Mouse (Mus musculus) midbrain, postnatal 0 days (tissue): ENCODE measurements around the gene Abraxas2. TPM values are rescaled to one million over a fixed set of nuclear protein-coding genes. Genes with fewer than 3 reads are reported as not detected.
A peak's percentile ranks its signal among the peaks of the same experiment; 100 is the strongest.

Experiments used
- ATAC-seq: fragments of 200-750 bp; cut with Nextera tagmentation; 2 replicates; pipeline ENCODE4 v1.8.0; 2017; ENCODE audit warnings: moderate number of reproducible peaks, mild to moderate bottlenecking, moderate TSS enrichment, moderate library complexity; ENCODE audit not compliant: low FRiP score
- DNase-seq: peaks from one replicate; pipeline ENCODE4 v3.0.0-alpha.2; 2015; ENCODE audit warnings: low spot score
- H3K27ac ChIP-seq: fragments of 300-500 bp; sonication (generic); 2 replicates; pipeline ENCODE4 v1.5.1; 2014; ENCODE audit warnings: low read depth, mild to moderate bottlenecking, low read length, mixed read lengths
- H3K27me3 ChIP-seq: fragments of 300-500 bp; sonication (generic); 2 replicates; pipeline ENCODE4 v1.6.1; 2014; ENCODE audit warnings: low read length, control low read depth, mixed read lengths; ENCODE audit not compliant: insufficient read depth
- H3K36me3 ChIP-seq: fragments of 300-500 bp; sonication (generic); 2 replicates; pipeline ENCODE4 v1.6.1; 2014; ENCODE audit warnings: low read length, control low read depth, mixed read lengths; ENCODE audit not compliant: insufficient read depth
- H3K4me1 ChIP-seq: fragments of 300-500 bp; sonication (generic); 2 replicates; pipeline ENCODE4 v1.6.1; 2014; ENCODE audit warnings: mild to moderate bottlenecking, control low read depth, antibody characterized with exemption, low read length, mixed read lengths; ENCODE audit not compliant: insufficient read depth
- H3K4me2 ChIP-seq: fragments of 300-500 bp; sonication (generic); 2 replicates; pipeline ENCODE4 v1.6.1; 2014; ENCODE audit warnings: low read depth, mild to moderate bottlenecking, low read length, mixed read lengths; ENCODE audit not compliant: poor library complexity, severe bottlenecking
- H3K4me3 ChIP-seq: fragments of 300-500 bp; sonication (generic); 2 replicates; pipeline ENCODE4 v1.5.1; 2014; ENCODE audit warnings: low read depth, mild to moderate bottlenecking, low read length, moderate library complexity
- H3K9ac ChIP-seq: fragments of 300-500 bp; sonication (generic); replicated peaks from 2 replicates; pipeline ENCODE4 v1.6.1; 2014; ENCODE audit warnings: mild to moderate bottlenecking, low read length, moderate library complexity, mixed read lengths; ENCODE audit not compliant: poor library complexity, severe bottlenecking
- H3K9me3 ChIP-seq: fragments of 300-500 bp; sonication (generic); 2 replicates; pipeline ENCODE4 v1.6.1; 2016; ENCODE audit warnings: low read length, control low read depth
- CTCF ChIP-seq: IDR thresholded peaks from 2 replicates; pipeline ENCODE4 v1.5.1; 2016; ENCODE audit warnings: antibody characterized with exemption, mild to moderate bottlenecking
- WGBS: fragments of 180-500 bp; shearing (Covaris S2); extraction: QIAGEN DNeasy Blood & Tissue Kit; methylation state at CpG from one replicate; pipeline ENCODE4 v1.1.7; 2014; 5-methylcytosine and 5-hydroxymethylcytosine counted together
- polyA plus RNA-seq: library from polyadenylated mRNA; unstranded; fragments of >200 nt; fragmentation: Nextera tagmentation; extraction: Ambion mirVana; gene quantifications from 2 replicates; pipeline ENCODE4 v1.2.1, GENCODE M21; 2015
- total RNA-seq: library from RNA; depleted of rRNA; stranded (reverse); fragments of >200 nt; gene quantifications from 2 replicates; pipeline ENCODE4 v1.2.3, GENCODE M21; 2014; rRNA removed

Gene Abraxas2
- total and polyA plus RNA-seq, 2 experiments from 2014 or later: 28.8 to 31.1 TPM

GRCm38 (mm10) chr7:132927201-132927600 is 68.2 kb downstream of the Abraxas2 start:
- WGBS: 58% methylated on average over 3 of the region's 3 CpGs
- H3K4me1 ChIP-seq: no peaks in the 10 kb centered on the region

GRCm38 (mm10) chr7:132930055-132930454 is 71.0 kb downstream of the Abraxas2 start:
- WGBS: 87% methylated on average over 5 of the region's 5 CpGs
- no peak for ATAC-seq
- H3K27ac ChIP-seq: no peak overlapping the region

More at GRCm38 (mm10) chr7:132927201-132927600, 68.2 kb downstream of the Abraxas2 start:
- H3K9ac ChIP-seq: no peak overlapping the region
- H3K9me3 ChIP-seq: no peaks in the 10 kb centered on the region
- H3K36me3 ChIP-seq: no peaks in the 10 kb centered on the region
- H3K27me3 ChIP-seq: no peaks in the 10 kb centered on the region
- no peak for DNase-seq
- ATAC-seq: no peak
- H3K4me2 ChIP-seq: no peak overlapping the region
- H3K4me3 ChIP-seq: no peak overlapping the region
- no peak for TF ChIP-seq CTCF
- H3K27ac ChIP-seq: no peak overlapping the region

GRCm38 (mm10) chr7:132930850-132931559 is 72.0 kb downstream of the Abraxas2 start, which contains the start of gene Zranb1:
Gene Zranb1 (plus strand): TSS chr7:132931142.
- H3K4me1 ChIP-seq: no peaks in the 10 kb centered on the region
- peak; percentile 100 for ATAC-seq
- TF ChIP-seq CTCF: no peak
- H3K4me2 ChIP-seq: peak within 1 kb of the TSS; percentile 58
- under 1% methylated on average over 61 of the region's 93 CpGs for WGBS
- H3K27me3 ChIP-seq: no peaks in the 10 kb centered on the region
- peak; percentile 99 for DNase-seq
- H3K36me3 ChIP-seq: no peaks in the 10 kb centered on the region
- peak within 1 kb of the TSS; percentile 95 for H3K9ac ChIP-seq
- H3K27ac ChIP-seq: peak within 1 kb of the TSS; percentile 99
- H3K9me3 ChIP-seq: no peaks in the 10 kb centered on the region
- peak within 1 kb of the TSS; percentile 95 for H3K4me3 ChIP-seq

More at GRCm38 (mm10) chr7:132930055-132930454, 71.0 kb downstream of the Abraxas2 start:
- no peak overlapping the region for H3K9ac ChIP-seq
- no peaks in the 10 kb centered on the region for H3K36me3 ChIP-seq
- H3K9me3 ChIP-seq: no peaks in the 10 kb centered on the region
- peak overlapping the region; percentile 95 for H3K4me3 ChIP-seq
- peak overlapping the region; percentile 54 for H3K4me2 ChIP-seq
- DNase-seq: no peak
- H3K4me1 ChIP-seq: no peaks in the 10 kb centered on the region
- TF ChIP-seq CTCF: peak; percentile 43
- no peaks in the 10 kb centered on the region for H3K27me3 ChIP-seq

- peak overlapping the region; percentile 99 for H3K27ac ChIP-seq
- TF ChIP-seq CTCF: no peak
- H3K4me1 ChIP-seq: no peaks in the 10 kb centered on the region
- DNase-seq: peak; percentile 24
- H3K36me3 ChIP-seq: no peaks in the 10 kb centered on the region
- peak overlapping the region; percentile 58 for H3K4me2 ChIP-seq
- H3K4me3 ChIP-seq: peak overlapping the region; percentile 95
- H3K9me3 ChIP-seq: no peaks in the 10 kb centered on the region
- no peaks in the 10 kb centered on the region for H3K27me3 ChIP-seq
- H3K9ac ChIP-seq: peak overlapping the region; percentile 95
- WGBS: under 1% methylated on average over 52 of the region's 55 CpGs
- ATAC-seq: peak; percentile 39; the same call in 1 of the 2 replicates
These were observed 72.7 kb downstream of the Abraxas2 start for GRCm38 (mm10) chr7:132931560-132932351.

- 76% methylated on average over 1 of the region's 1 CpGs for WGBS
- no peaks in the 10 kb centered on the region for H3K27me3 ChIP-seq
- ATAC-seq (no peak), DNase-seq (no peak)
- no peak overlapping the region for H3K9ac ChIP-seq
- H3K4me2 ChIP-seq: no peak overlapping the region
- H3K4me1 ChIP-seq: no peaks in the 10 kb centered on the region
- no peaks in the 10 kb centered on the region for H3K36me3 ChIP-seq
- no peaks in the 10 kb centered on the region for H3K9me3 ChIP-seq
- no peak overlapping the region for H3K4me3 ChIP-seq
- TF ChIP-seq CTCF: no peak
- H3K27ac ChIP-seq: no peak overlapping the region
These were observed 74.3 kb downstream of the Abraxas2 start for GRCm38 (mm10) chr7:132933331-132933730.

Other genes with a start within 250 kb of the Abraxas2 start
- 36.2 and 49.8 TPM in 2 replicates for gene Lhpp, start 248.6 kb upstream of the Abraxas2 start, total RNA-seq
- 59.2 and 65.1 TPM in 2 replicates for gene Lhpp, start 248.6 kb upstream of the Abraxas2 start, polyA plus RNA-seq
- gene Fam53b, start 45.3 kb upstream of the Abraxas2 start, total RNA-seq: 8.0 and 17.3 TPM in 2 replicates
- gene Fam53b, start 45.3 kb upstream of the Abraxas2 start, polyA plus RNA-seq: 7.3 and 9.4 TPM in 2 replicates
- 52.1 and 62.1 TPM in 2 replicates for gene Eef1akmt2, start 6.6 kb upstream of the Abraxas2 start, total RNA-seq
- gene Eef1akmt2, start 6.6 kb upstream of the Abraxas2 start, polyA plus RNA-seq: 80.1 and 84.2 TPM in 2 replicates
- gene Zranb1, start 71.9 kb downstream of the Abraxas2 start, total RNA-seq: 45.1 and 64.6 TPM in 2 replicates
- 26.6 and 28.2 TPM in 2 replicates for gene Zranb1, start 71.9 kb downstream of the Abraxas2 start, polyA plus RNA-seq